Mouse (Mus musculus) lung, postnatal 0 days (tissue): ENCODE measurements around the gene Nrxn3. TPM values are rescaled to one million over a fixed set of nuclear protein-coding genes. Genes with fewer than 3 reads are reported as not detected.

Experiments
- ATAC-seq: fragments of 200-750 bp; cut with Nextera tagmentation; 2 replicates; pipeline ENCODE4 v1.8.0; 2017; ENCODE audit warnings: moderate library complexity
- DNase-seq: peaks from one replicate; pipeline ENCODE4 v3.0.0-alpha.2; 2016; ENCODE audit warnings: low spot score
- H3K27ac ChIP-seq: fragments of 300-500 bp; sonication (generic); 2 replicates; pipeline ENCODE4 v1.5.1; 2014; ENCODE audit warnings: antibody characterized with exemption, mild to moderate bottlenecking, low read length, mixed read lengths
- H3K27me3 ChIP-seq: fragments of 300-500 bp; sonication (generic); replicated peaks from 2 replicates; pipeline ENCODE4 v1.6.1; 2014; ENCODE audit warnings: low read length, mixed read lengths; ENCODE audit not compliant: insufficient read depth
- H3K36me3 ChIP-seq: fragments of 300-500 bp; sonication (generic); 2 replicates; pipeline ENCODE4 v1.6.1; 2014; ENCODE audit warnings: low read length, mixed read lengths; ENCODE audit not compliant: insufficient read depth
- H3K4me1 ChIP-seq: fragments of 300-500 bp; sonication (generic); 2 replicates; pipeline ENCODE4 v1.6.1; 2014; ENCODE audit warnings: antibody characterized with exemption, low read depth, low read length, mixed read lengths; ENCODE audit not compliant: insufficient read depth
- H3K4me2 ChIP-seq: fragments of 300-500 bp; sonication (generic); replicated peaks from 2 replicates; pipeline ENCODE4 v1.6.1; 2014; ENCODE audit warnings: low read depth, mild to moderate bottlenecking, low read length, moderate library complexity, mixed read lengths
- H3K4me3 ChIP-seq: fragments of 300-500 bp; sonication (generic); 2 replicates; pipeline ENCODE4 v1.5.1; 2014; ENCODE audit warnings: low read depth, low read length
- H3K9ac ChIP-seq: fragments of 300-500 bp; sonication (generic); replicated peaks from 2 replicates; pipeline ENCODE4 v1.6.1; 2014; ENCODE audit warnings: low read depth, mild to moderate bottlenecking
- H3K9me3 ChIP-seq: fragments of 300-500 bp; sonication (generic); 2 replicates; pipeline ENCODE4 v1.6.1; 2016; ENCODE audit warnings: low read length, mixed read lengths
- CTCF ChIP-seq: IDR thresholded peaks from 2 replicates; pipeline ENCODE4 v1.5.1; 2016; ENCODE audit warnings: antibody characterized with exemption, mild to moderate bottlenecking
- EP300 ChIP-seq: IDR thresholded peaks from 2 replicates; pipeline ENCODE4 v1.6.1; 2016; ENCODE audit warnings: antibody characterized with exemption, mild to moderate bottlenecking, control low read depth
- WGBS: fragments of 180-500 bp; shearing (Covaris S2); extraction: QIAGEN DNeasy Blood & Tissue Kit; methylation state at CpG from one replicate; pipeline ENCODE4 v1.1.7; 2014; 5-methylcytosine and 5-hydroxymethylcytosine counted together
- polyA plus RNA-seq: library from polyadenylated mRNA; unstranded; fragments of >200 nt; fragmentation: Nextera tagmentation; extraction: Ambion mirVana; gene quantifications from 2 replicates; pipeline ENCODE4 v1.2.1, GENCODE M21; 2015

The Nrxn3 gene
- polyA plus RNA-seq, result 2.1 and 3.3 TPM in 2 replicates

DNA sequence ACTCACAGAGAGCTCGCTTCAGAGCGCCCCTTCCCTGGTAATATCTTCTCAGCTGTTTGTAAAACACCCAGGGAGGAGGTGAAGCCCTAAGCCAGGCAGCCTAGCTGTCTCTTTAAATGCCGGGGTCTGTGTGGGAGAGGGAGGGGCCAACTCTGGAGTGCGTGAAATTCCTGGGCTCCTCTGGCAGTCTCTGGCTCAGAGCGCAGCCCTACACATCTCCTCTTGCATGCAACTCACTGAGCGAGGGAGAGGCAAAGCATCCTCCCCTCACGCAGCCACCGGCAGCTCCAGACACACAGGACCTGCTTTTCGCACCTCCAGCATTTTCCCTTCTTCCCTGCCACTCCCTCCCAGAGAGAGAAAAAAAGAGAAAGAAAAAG lies at the start of gene Nrxn3:
TSS of gene Nrxn3 (plus strand) at position 186 of the 380 bp plus-strand sequence.
- H3K36me3 ChIP-seq, result no peaks in the 10 kb centered on the region
- no peaks in the 10 kb centered on the region for H3K9me3 ChIP-seq
- no peaks in the 10 kb centered on the region for H3K27me3 ChIP-seq
- WGBS, result 1% methylated on average over 9 of the region's 9 CpGs
- no peak within 1 kb of the TSS for H3K9ac ChIP-seq
- TF ChIP-seq EP300, result no peak
- no peak for TF ChIP-seq CTCF
- ATAC-seq (peak; percentile 50; the same call in 1 of the 2 replicates), DNase-seq (peak; percentile 17)
- H3K27ac ChIP-seq, result no peak within 1 kb of the TSS
- H3K4me2 ChIP-seq, result no peak within 1 kb of the TSS
- H3K4me1 ChIP-seq, result no peaks in the 10 kb centered on the region
- H3K4me3 ChIP-seq, result no peak within 1 kb of the TSS

DNA sequence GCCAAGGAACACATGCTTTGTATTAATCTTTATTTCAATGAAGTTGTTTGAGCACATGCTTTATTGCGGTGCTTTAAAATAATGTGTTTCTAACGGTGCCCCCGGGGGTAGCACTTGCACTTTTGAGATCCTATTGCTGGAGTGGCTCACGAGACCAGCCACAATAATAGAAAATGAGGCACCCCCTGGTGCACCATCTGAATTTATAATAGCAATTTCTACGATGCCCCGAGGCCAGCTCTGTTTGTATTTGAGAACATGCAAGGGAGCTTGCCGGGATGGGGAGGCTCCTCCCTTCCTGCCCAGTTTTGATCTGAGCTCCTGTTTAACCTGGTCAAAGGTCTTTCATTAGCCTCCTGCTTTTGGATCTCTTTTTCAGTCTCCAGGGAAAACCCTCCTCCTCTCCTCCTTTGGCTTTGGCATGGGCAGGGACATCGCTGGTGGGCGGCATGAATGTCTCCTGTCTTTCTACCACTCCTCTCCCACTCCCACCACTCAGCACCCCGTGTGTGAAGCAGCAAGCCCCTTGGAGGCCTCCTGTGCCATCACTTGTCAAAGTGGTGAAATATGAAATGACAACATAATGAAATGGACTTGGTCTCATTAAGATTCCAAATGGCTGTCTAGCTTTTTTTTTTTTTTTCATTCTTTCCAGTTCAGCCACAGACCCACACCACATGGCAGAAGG lies 18.4 kb upstream of the Nrxn3 start:
- no peak overlapping the region for H3K9ac ChIP-seq
- no peaks in the 10 kb centered on the region for H3K9me3 ChIP-seq
- WGBS, result 77% methylated on average over 10 of the region's 10 CpGs
- no peak for ATAC-seq
- no peak for TF ChIP-seq CTCF
- TF ChIP-seq EP300, result no peak
- H3K27ac ChIP-seq, result no peak overlapping the region
- H3K4me1 ChIP-seq, result no peaks in the 10 kb centered on the region
- no peak overlapping the region for H3K4me2 ChIP-seq
- H3K27me3 ChIP-seq, result no peaks in the 10 kb centered on the region
- no peak overlapping the region for H3K4me3 ChIP-seq
- no peaks in the 10 kb centered on the region for H3K36me3 ChIP-seq
- no peak for DNase-seq

DNA sequence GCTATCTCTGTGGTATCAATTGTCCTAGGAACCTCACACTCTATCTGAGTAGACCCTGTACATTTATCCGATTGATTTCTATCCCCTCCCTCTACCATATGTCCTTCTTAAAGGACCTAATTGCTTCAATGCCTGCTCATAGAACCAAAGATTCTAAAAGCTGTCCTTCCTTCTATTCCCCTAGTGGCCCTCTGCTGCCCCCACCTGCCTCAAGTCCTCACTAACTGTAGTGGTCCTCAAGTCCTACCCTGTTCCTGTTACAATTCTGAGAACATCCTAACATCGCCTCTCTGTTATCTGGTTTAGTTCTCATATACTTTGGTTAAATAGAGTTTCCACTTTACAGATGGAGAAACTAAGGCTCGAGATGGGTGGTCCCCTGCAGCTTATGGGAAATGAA lies 16.7 kb upstream of the Nrxn3 start:
- WGBS, result 69% methylated on average over 3 of the region's 3 CpGs
- no peak for TF ChIP-seq EP300
- no peak for TF ChIP-seq CTCF
- no peaks in the 10 kb centered on the region for H3K9me3 ChIP-seq
- ATAC-seq (no peak), DNase-seq (no peak)
- H3K36me3 ChIP-seq, result no peaks in the 10 kb centered on the region
- H3K27ac ChIP-seq, result no peak overlapping the region
- H3K4me3 ChIP-seq, result no peak overlapping the region
- H3K4me1 ChIP-seq, result no peaks in the 10 kb centered on the region
- no peaks in the 10 kb centered on the region for H3K27me3 ChIP-seq
- H3K9ac ChIP-seq, result no peak overlapping the region
- no peak overlapping the region for H3K4me2 ChIP-seq

DNA sequence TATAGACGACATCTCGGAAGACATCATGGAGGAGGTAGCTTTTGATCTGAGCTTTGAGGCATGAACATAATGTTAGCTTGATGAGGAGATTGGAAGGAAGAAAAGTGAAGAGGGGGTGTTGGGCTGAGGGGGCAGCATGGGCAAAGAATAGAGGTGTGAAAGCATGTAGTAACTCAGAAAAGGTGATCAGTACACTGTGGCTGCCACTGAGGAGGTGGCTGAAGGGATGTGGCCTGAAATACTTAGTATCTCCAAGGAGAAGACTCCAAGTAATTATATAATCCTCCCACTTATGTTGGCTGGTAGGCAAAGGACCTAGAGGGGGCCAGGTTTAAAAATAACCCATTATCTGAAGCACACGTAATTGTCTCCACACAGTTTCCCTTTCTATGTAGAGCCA lies 14.9 kb upstream of the Nrxn3 start:
- Histone ChIP-seq H3K4me2 (no peak overlapping the region), H3K27me3 (no peaks in the 10 kb centered on the region), H3K9me3 (no peaks in the 10 kb centered on the region), H3K27ac (no peak overlapping the region), H3K4me1 (no peaks in the 10 kb centered on the region), H3K9ac (no peak overlapping the region), H3K36me3 (no peaks in the 10 kb centered on the region), H3K4me3 (no peak overlapping the region)
- WGBS, result 73% methylated on average over 3 of the region's 3 CpGs
- TF ChIP-seq EP300, result no peak
- no peak for TF ChIP-seq CTCF
- no peak for DNase-seq
- no peak for ATAC-seq

GRCm38 (mm10) chr12:88709223-88709622 lies 13.5 kb upstream of the Nrxn3 start:
- Histone ChIP-seq H3K9ac (no peak overlapping the region), H3K36me3 (no peaks in the 10 kb centered on the region), H3K4me1 (no peaks in the 10 kb centered on the region), H3K27ac (no peak overlapping the region), H3K4me2 (no peak overlapping the region), H3K27me3 (no peaks in the 10 kb centered on the region), H3K9me3 (no peaks in the 10 kb centered on the region), H3K4me3 (no peak overlapping the region)
- TF ChIP-seq EP300, result no peak
- peak; percentile 62 for TF ChIP-seq CTCF
- WGBS, result 11% methylated on average over 11 of the region's 11 CpGs
- DNase-seq, result peak; percentile 67
- peak; percentile 50; the same call in 1 of the 2 replicates for ATAC-seq

- no peak overlapping the region for H3K27ac ChIP-seq
- DNase-seq (no peak), ATAC-seq (no peak)
- H3K9ac ChIP-seq, result no peak overlapping the region
- no peaks in the 10 kb centered on the region for H3K36me3 ChIP-seq
- no peaks in the 10 kb centered on the region for H3K9me3 ChIP-seq
- no peaks in the 10 kb centered on the region for H3K27me3 ChIP-seq
- H3K4me1 ChIP-seq, result no peaks in the 10 kb centered on the region
- no peak overlapping the region for H3K4me2 ChIP-seq
- TF ChIP-seq EP300 (no peak), CTCF (no peak)
- no peak overlapping the region for H3K4me3 ChIP-seq
- WGBS, result 40% methylated on average over 4 of the region's 4 CpGs
Observed at GRCm38 (mm10) chr12:88713456-88713855, 9.2 kb upstream of the Nrxn3 start.
